Mouse (Mus musculus): ENCODE measurements at regions not wholly inside any gene's neighbourhood (a gene's known extent, or its start where the extent isn't known, plus 50 kb on each side); places are given as distances from the start of the nearest gene placed in this dataset.

GRCm38 (mm10) chr13:15283065-15283464 is 180.0 kb upstream of the Gli3 start:
- WGBS (ENCODE audit: insufficient replicate concordance), result 48% methylated on average over 2 of the region's 2 CpGs
- no peak for ATAC-seq

GRCm38 (mm10) chr13:15298457-15298856 is 164.6 kb upstream of the Gli3 start:
- DNase-seq (no peak), ATAC-seq (no peak)
- TF ChIP-seq EP300 (IDR thresholded peaks at IDR 0.05; ENCODE audit: low read depth), result no peak
- 62% methylated on average over 2 of the region's 2 CpGs for WGBS (ENCODE audit: insufficient replicate concordance)
- no peaks in the 10 kb centered on the region for H3K9me3 ChIP-seq (ENCODE audit: low read length)
- H3K36me3 ChIP-seq (replicated peaks; ENCODE audit: insufficient read depth, low read length), result no peaks in the 10 kb centered on the region
- H3K4me3 ChIP-seq (ENCODE audit: low read depth, low read length), result no peak overlapping the region
- no peak overlapping the region for H3K4me2 ChIP-seq (ENCODE audit: low read depth, low read length)
- H3K9ac ChIP-seq (replicated peaks), result no peak overlapping the region
- no peaks in the 10 kb centered on the region for H3K27me3 ChIP-seq (ENCODE audit: insufficient read depth, low read length)
- no peak overlapping the region for H3K27ac ChIP-seq (ENCODE audit: low read depth)
- no peaks in the 10 kb centered on the region for H3K4me1 ChIP-seq (ENCODE audit: insufficient read depth)

More at GRCm38 (mm10) chr13:15283065-15283464, 180.0 kb upstream of the Gli3 start:
- Histone ChIP-seq H3K4me2 (ENCODE audit: low read depth, low read length) (no peak overlapping the region), H3K9me3 (ENCODE audit: low read length) (no peaks in the 10 kb centered on the region), H3K4me3 (ENCODE audit: low read depth, low read length) (no peak overlapping the region), H3K9ac (replicated peaks) (no peak overlapping the region), H3K36me3 (replicated peaks; ENCODE audit: insufficient read depth, low read length) (no peaks in the 10 kb centered on the region), H3K4me1 (ENCODE audit: insufficient read depth) (no peaks in the 10 kb centered on the region), H3K27me3 (ENCODE audit: insufficient read depth, low read length) (no peaks in the 10 kb centered on the region), H3K27ac (ENCODE audit: low read depth) (no peak overlapping the region)
- DNase-seq, result no peak
- TF ChIP-seq CTCF (IDR thresholded peaks at IDR 0.05; ENCODE audit: low read depth) (no peak), EP300 (IDR thresholded peaks at IDR 0.05; ENCODE audit: low read depth) (no peak)

GRCm38 (mm10) chr13:15325413-15325812 is 137.6 kb upstream of the Gli3 start:
- H3K4me3 ChIP-seq (ENCODE audit: low read depth, low read length), result no peak overlapping the region
- H3K4me2 ChIP-seq (ENCODE audit: low read depth, low read length), result no peak overlapping the region
- no peak for ATAC-seq
- H3K4me1 ChIP-seq (ENCODE audit: insufficient read depth), result no peaks in the 10 kb centered on the region
- H3K27ac ChIP-seq (ENCODE audit: low read depth), result no peak overlapping the region
- H3K36me3 ChIP-seq (replicated peaks; ENCODE audit: insufficient read depth, low read length), result no peaks in the 10 kb centered on the region
- H3K27me3 ChIP-seq (ENCODE audit: insufficient read depth, low read length), result no peaks in the 10 kb centered on the region
- no peaks in the 10 kb centered on the region for H3K9me3 ChIP-seq (ENCODE audit: low read length)
- no peak for TF ChIP-seq CTCF (IDR thresholded peaks at IDR 0.05; ENCODE audit: low read depth)
- TF ChIP-seq EP300 (IDR thresholded peaks at IDR 0.05; ENCODE audit: low read depth), result no peak
- WGBS (ENCODE audit: insufficient replicate concordance), result 61% methylated on average over 4 of the region's 4 CpGs
- no peak overlapping the region for H3K9ac ChIP-seq (replicated peaks)
- DNase-seq, result no peak

GRCm38 (mm10) chr13:15326146-15326545 is 136.9 kb upstream of the Gli3 start:
- TF ChIP-seq EP300 (IDR thresholded peaks at IDR 0.05; ENCODE audit: low read depth) (no peak), CTCF (IDR thresholded peaks at IDR 0.05; ENCODE audit: low read depth) (no peak)
- ATAC-seq (no peak), DNase-seq (no peak)
- no peak overlapping the region for H3K4me2 ChIP-seq (ENCODE audit: low read depth, low read length)
- no peaks in the 10 kb centered on the region for H3K27me3 ChIP-seq (ENCODE audit: insufficient read depth, low read length)
- no peaks in the 10 kb centered on the region for H3K36me3 ChIP-seq (replicated peaks; ENCODE audit: insufficient read depth, low read length)
- H3K4me3 ChIP-seq (ENCODE audit: low read depth, low read length), result no peak overlapping the region
- 66% methylated on average over 3 of the region's 3 CpGs for WGBS (ENCODE audit: insufficient replicate concordance)
- no peaks in the 10 kb centered on the region for H3K4me1 ChIP-seq (ENCODE audit: insufficient read depth)
- no peaks in the 10 kb centered on the region for H3K9me3 ChIP-seq (ENCODE audit: low read length)
- no peak overlapping the region for H3K27ac ChIP-seq (ENCODE audit: low read depth)
- no peak overlapping the region for H3K9ac ChIP-seq (replicated peaks)

- H3K27ac ChIP-seq (ENCODE audit: low read depth), result no peak overlapping the region
- H3K27me3 ChIP-seq (ENCODE audit: insufficient read depth, low read length), result no peaks in the 10 kb centered on the region
- H3K9me3 ChIP-seq (ENCODE audit: low read length), result no peaks in the 10 kb centered on the region
- 0 out of 2 replicates have a peak, but pooled peaks have one; percentile 9 for TF ChIP-seq CTCF (IDR thresholded peaks at IDR 0.05; ENCODE audit: low read depth)
- TF ChIP-seq EP300 (IDR thresholded peaks at IDR 0.05; ENCODE audit: low read depth), result no peak
- H3K9ac ChIP-seq (replicated peaks), result no peak overlapping the region
- no peak for DNase-seq
- ATAC-seq, result no peak
- H3K4me2 ChIP-seq (ENCODE audit: low read depth, low read length), result no peak overlapping the region
- whole genome bisulfite sequencing (ENCODE audit: insufficient replicate concordance), result 73% methylated on average over 3 of the region's 3 CpGs
- H3K4me3 ChIP-seq (ENCODE audit: low read depth, low read length), result no peak overlapping the region
- H3K36me3 ChIP-seq (replicated peaks; ENCODE audit: insufficient read depth, low read length), result no peaks in the 10 kb centered on the region
- H3K4me1 ChIP-seq (ENCODE audit: insufficient read depth), result no peaks in the 10 kb centered on the region
Observed at GRCm38 (mm10) chr13:15329561-15329960, 133.5 kb upstream of the Gli3 start.

GRCm38 (mm10) chr13:15343474-15343873 is 119.6 kb upstream of the Gli3 start:
- H3K9me3 ChIP-seq (ENCODE audit: low read length), result no peaks in the 10 kb centered on the region
- TF ChIP-seq EP300 (IDR thresholded peaks at IDR 0.05; ENCODE audit: low read depth), result no peak
- no peak for TF ChIP-seq CTCF (IDR thresholded peaks at IDR 0.05; ENCODE audit: low read depth)
- no peaks in the 10 kb centered on the region for H3K4me1 ChIP-seq (ENCODE audit: insufficient read depth)
- no peak overlapping the region for H3K9ac ChIP-seq (replicated peaks)
- no peak for DNase-seq
- H3K36me3 ChIP-seq (replicated peaks; ENCODE audit: insufficient read depth, low read length), result no peaks in the 10 kb centered on the region
- 45% methylated on average over 3 of the region's 3 CpGs for WGBS (ENCODE audit: insufficient replicate concordance)
- H3K27ac ChIP-seq (ENCODE audit: low read depth), result no peak overlapping the region
- H3K4me2 ChIP-seq (ENCODE audit: low read depth, low read length), result no peak overlapping the region
- H3K27me3 ChIP-seq (ENCODE audit: insufficient read depth, low read length), result no peaks in the 10 kb centered on the region
- ATAC-seq, result no peak
- H3K4me3 ChIP-seq (ENCODE audit: low read depth, low read length), result no peak overlapping the region

GRCm38 (mm10) chr13:15346866-15347265 is 116.2 kb upstream of the Gli3 start:
- H3K9ac ChIP-seq (replicated peaks), result no peak overlapping the region

More at GRCm38 (mm10) chr13:15346866-15347265, 116.2 kb upstream of the Gli3 start:
- no peak overlapping the region for H3K4me2 ChIP-seq (ENCODE audit: low read depth, low read length)
- 36% methylated on average over 2 of the region's 2 CpGs for WGBS (ENCODE audit: insufficient replicate concordance)
- H3K9me3 ChIP-seq (ENCODE audit: low read length), result no peaks in the 10 kb centered on the region
- no peaks in the 10 kb centered on the region for H3K4me1 ChIP-seq (ENCODE audit: insufficient read depth)
- TF ChIP-seq EP300 (IDR thresholded peaks at IDR 0.05; ENCODE audit: low read depth), result no peak
- TF ChIP-seq CTCF (IDR thresholded peaks at IDR 0.05; ENCODE audit: low read depth), result no peak
- H3K36me3 ChIP-seq (replicated peaks; ENCODE audit: insufficient read depth, low read length), result no peaks in the 10 kb centered on the region
- ATAC-seq, result no peak
- no peak overlapping the region for H3K27ac ChIP-seq (ENCODE audit: low read depth)
- no peaks in the 10 kb centered on the region for H3K27me3 ChIP-seq (ENCODE audit: insufficient read depth, low read length)
- H3K4me3 ChIP-seq (ENCODE audit: low read depth, low read length), result no peak overlapping the region
- DNase-seq, result no peak

Measured in liver, postnatal 0 days (tissue).